Mouse (Mus musculus) midbrain, postnatal 0 days (tissue): ENCODE measurements around the gene 2700081O15Rik. TPM values are rescaled to one million over a fixed set of nuclear protein-coding genes. Genes with fewer than 3 reads are reported as not detected.

Source experiments
- ATAC-seq: fragments of 200-750 bp; cut with Nextera tagmentation; 2 replicates; pipeline ENCODE4 v1.8.0; 2017; ENCODE audit warnings: moderate number of reproducible peaks, mild to moderate bottlenecking, moderate TSS enrichment, moderate library complexity; ENCODE audit not compliant: low FRiP score
- DNase-seq: peaks from one replicate; pipeline ENCODE4 v3.0.0-alpha.2; 2015; ENCODE audit warnings: low spot score
- H3K27ac ChIP-seq: fragments of 300-500 bp; sonication (generic); 2 replicates; pipeline ENCODE4 v1.5.1; 2014; ENCODE audit warnings: low read depth, mild to moderate bottlenecking, low read length, mixed read lengths
- H3K27me3 ChIP-seq: fragments of 300-500 bp; sonication (generic); 2 replicates; pipeline ENCODE4 v1.6.1; 2014; ENCODE audit warnings: low read length, control low read depth, mixed read lengths; ENCODE audit not compliant: insufficient read depth
- H3K36me3 ChIP-seq: fragments of 300-500 bp; sonication (generic); 2 replicates; pipeline ENCODE4 v1.6.1; 2014; ENCODE audit warnings: low read length, control low read depth, mixed read lengths; ENCODE audit not compliant: insufficient read depth
- H3K4me1 ChIP-seq: fragments of 300-500 bp; sonication (generic); 2 replicates; pipeline ENCODE4 v1.6.1; 2014; ENCODE audit warnings: mild to moderate bottlenecking, control low read depth, antibody characterized with exemption, low read length, mixed read lengths; ENCODE audit not compliant: insufficient read depth
- H3K4me2 ChIP-seq: fragments of 300-500 bp; sonication (generic); 2 replicates; pipeline ENCODE4 v1.6.1; 2014; ENCODE audit warnings: low read depth, mild to moderate bottlenecking, low read length, mixed read lengths; ENCODE audit not compliant: poor library complexity, severe bottlenecking
- H3K4me3 ChIP-seq: fragments of 300-500 bp; sonication (generic); 2 replicates; pipeline ENCODE4 v1.5.1; 2014; ENCODE audit warnings: low read depth, mild to moderate bottlenecking, low read length, moderate library complexity
- H3K9ac ChIP-seq: fragments of 300-500 bp; sonication (generic); replicated peaks from 2 replicates; pipeline ENCODE4 v1.6.1; 2014; ENCODE audit warnings: mild to moderate bottlenecking, low read length, moderate library complexity, mixed read lengths; ENCODE audit not compliant: poor library complexity, severe bottlenecking
- H3K9me3 ChIP-seq: fragments of 300-500 bp; sonication (generic); 2 replicates; pipeline ENCODE4 v1.6.1; 2016; ENCODE audit warnings: low read length, control low read depth
- CTCF ChIP-seq: IDR thresholded peaks from 2 replicates; pipeline ENCODE4 v1.5.1; 2016; ENCODE audit warnings: antibody characterized with exemption, mild to moderate bottlenecking
- WGBS: fragments of 180-500 bp; shearing (Covaris S2); extraction: QIAGEN DNeasy Blood & Tissue Kit; methylation state at CpG from one replicate; pipeline ENCODE4 v1.1.7; 2014; 5-methylcytosine and 5-hydroxymethylcytosine counted together
- polyA plus RNA-seq: library from polyadenylated mRNA; unstranded; fragments of >200 nt; fragmentation: Nextera tagmentation; extraction: Ambion mirVana; gene quantifications from 2 replicates; pipeline ENCODE4 v1.2.1, GENCODE M21; 2015
- total RNA-seq: library from RNA; depleted of rRNA; stranded (reverse); fragments of >200 nt; gene quantifications from 2 replicates; pipeline ENCODE4 v1.2.3, GENCODE M21; 2014

2700081O15Rik gene
- total and polyA plus RNA-seq, 2 experiments from 2014 or later = 8.1 to 112 TPM

GRCm38 (mm10) chr19:7400635-7401034 is 16.8 kb upstream of the 2700081O15Rik start:
- H3K36me3 ChIP-seq = no peaks in the 10 kb centered on the region
- H3K9ac ChIP-seq = no peak overlapping the region
- no peak overlapping the region for H3K27ac ChIP-seq
- no peaks in the 10 kb centered on the region for H3K9me3 ChIP-seq
- ATAC-seq (no peak), DNase-seq (no peak)
- H3K4me1 ChIP-seq = no peaks in the 10 kb centered on the region
- no peaks in the 10 kb centered on the region for H3K27me3 ChIP-seq
- TF ChIP-seq CTCF = no peak
- H3K4me2 ChIP-seq = no peak overlapping the region
- no peak overlapping the region for H3K4me3 ChIP-seq
- 82% methylated on average over 11 of the region's 11 CpGs for WGBS

GRCm38 (mm10) chr19:7404623-7405229 is 12.7 kb upstream of the 2700081O15Rik start:
- ATAC-seq (no peak), DNase-seq (no peak)

DNA sequence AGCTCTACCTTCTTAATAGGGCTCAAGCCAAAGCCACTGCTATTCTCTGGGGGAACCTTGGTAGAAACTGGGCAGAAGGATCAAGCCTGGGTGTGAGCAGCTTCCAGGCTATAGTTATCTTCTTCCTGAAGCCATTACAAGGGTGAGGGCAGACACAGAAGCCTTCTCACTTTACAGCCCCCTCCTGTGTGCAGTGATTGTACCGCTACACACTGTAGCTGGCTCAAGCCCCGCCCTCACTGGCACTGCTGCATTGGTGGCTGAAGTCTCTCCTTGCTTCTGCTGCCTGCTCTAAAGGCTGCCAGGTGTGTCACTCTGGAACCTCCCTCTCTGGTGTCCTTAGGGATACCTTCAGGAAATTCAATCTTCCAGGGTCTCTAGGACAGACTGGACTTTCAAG is 5.1 kb upstream of the 2700081O15Rik start:
- no peak overlapping the region for H3K9ac ChIP-seq
- H3K27me3 ChIP-seq = no peaks in the 10 kb centered on the region
- no peak for DNase-seq
- 47% methylated on average over 2 of the region's 2 CpGs for WGBS
- no peaks in the 10 kb centered on the region for H3K4me1 ChIP-seq
- no peaks in the 10 kb centered on the region for H3K36me3 ChIP-seq
- no peak overlapping the region for H3K4me2 ChIP-seq
- no peak for TF ChIP-seq CTCF
- no peak overlapping the region for H3K4me3 ChIP-seq
- H3K9me3 ChIP-seq = no peaks in the 10 kb centered on the region
- ATAC-seq = no peak
- H3K27ac ChIP-seq = no peak overlapping the region

More at GRCm38 (mm10) chr19:7404623-7405229, 12.7 kb upstream of the 2700081O15Rik start:
- TF ChIP-seq CTCF = no peak
- no peak overlapping the region for H3K4me3 ChIP-seq
- H3K4me1 ChIP-seq = no peaks in the 10 kb centered on the region
- no peaks in the 10 kb centered on the region for H3K27me3 ChIP-seq
- no peaks in the 10 kb centered on the region for H3K9me3 ChIP-seq
- no peak overlapping the region for H3K9ac ChIP-seq
- no peak overlapping the region for H3K27ac ChIP-seq
- WGBS = 79% methylated on average over 9 of the region's 9 CpGs
- H3K4me2 ChIP-seq = no peak overlapping the region
- no peaks in the 10 kb centered on the region for H3K36me3 ChIP-seq

DNA sequence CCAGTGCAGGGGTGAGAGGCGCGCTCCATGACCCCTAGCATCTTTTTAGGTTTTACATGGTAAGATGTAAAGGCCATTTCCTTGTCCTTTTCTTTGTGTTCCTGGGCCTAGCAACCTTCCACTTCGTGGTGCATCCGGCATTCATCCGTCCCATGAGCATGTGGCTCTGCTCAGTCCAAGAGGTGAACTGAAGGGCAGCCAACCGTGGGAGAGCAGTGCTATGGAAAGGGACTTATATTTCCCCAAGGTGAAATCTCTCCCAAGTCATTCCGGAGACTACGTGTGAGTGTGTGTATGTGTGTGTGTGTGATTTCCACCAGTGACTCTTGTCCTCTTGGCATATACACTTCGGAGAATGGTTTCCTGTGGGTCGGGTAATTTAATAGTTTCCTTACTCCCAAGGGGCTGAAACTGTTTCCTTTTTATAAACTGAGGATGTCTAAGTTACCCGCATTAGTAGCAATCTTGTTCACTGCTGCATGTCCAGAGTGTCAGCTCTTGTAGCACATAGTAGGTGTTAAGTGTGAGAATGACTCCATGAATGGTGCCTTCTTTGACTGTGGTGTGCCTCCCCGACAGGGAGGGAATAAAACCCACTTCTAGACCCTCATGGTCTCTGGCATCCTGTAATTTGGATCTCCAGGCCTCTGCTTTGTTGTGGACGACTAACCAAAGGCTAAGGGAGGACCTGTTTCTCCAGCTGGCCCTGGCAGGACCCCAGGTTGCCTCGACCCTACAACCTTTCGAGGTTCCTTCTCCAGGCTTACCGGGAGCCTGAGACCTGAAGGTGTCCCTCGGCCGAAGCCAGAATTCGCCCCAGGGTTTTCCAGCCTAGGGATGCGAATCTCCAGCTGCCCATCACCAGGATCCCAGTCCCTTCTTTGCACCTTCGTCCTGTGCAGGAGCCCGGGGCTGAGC is 1.2 kb upstream of the 2700081O15Rik start:
- Histone ChIP-seq H3K9ac (peak overlapping the region; percentile 84), H3K4me1 (peaks cover 4% of the 10 kb centered on the region; the same call in 1 of the 2 replicates), H3K27me3 (no peaks in the 10 kb centered on the region), H3K4me2 (peak overlapping the region; percentile 64), H3K4me3 (peak overlapping the region; percentile 73), H3K9me3 (no peaks in the 10 kb centered on the region), H3K27ac (peak overlapping the region; percentile 96; the same call in 1 of the 2 replicates), H3K36me3 (no peaks in the 10 kb centered on the region; the same call in 1 of the 2 replicates)
- no peak for ATAC-seq
- no peak for DNase-seq
- WGBS = 34% methylated on average over 22 of the region's 22 CpGs
- no peak for TF ChIP-seq CTCF

GRCm38 (mm10) chr19:7417911-7418849 is 755 bp downstream of the 2700081O15Rik start:
- Histone ChIP-seq H3K4me1 (peaks cover 11% of the 10 kb centered on the region), H3K4me2 (peak overlapping the region; percentile 64), H3K4me3 (peak overlapping the region; percentile 73), H3K27ac (peak overlapping the region; percentile 96), H3K9ac (peak overlapping the region; percentile 84), H3K9me3 (no peaks in the 10 kb centered on the region), H3K27me3 (no peaks in the 10 kb centered on the region), H3K36me3 (no peaks in the 10 kb centered on the region; the same call in 1 of the 2 replicates)
- peak; percentile 64 for ATAC-seq
- peak; percentile 89 for DNase-seq
- peak; percentile 80 for TF ChIP-seq CTCF
- under 1% methylated on average over 29 of the region's 59 CpGs for WGBS
